Mouse (Mus musculus) heart, adult 2 months (tissue): ENCODE results near the gene Nupr1.

Experiments
- CTCF ChIP-seq: fragments of 200-600 bp; IDR thresholded peaks from 2 replicates; pipeline ENCODE4 v1.8.1; 2022; ENCODE audit warnings: antibody characterized with exemption, mild to moderate bottlenecking, moderate library complexity
- EP300 ChIP-seq: fragments of 200-500 bp; IDR thresholded peaks from 2 replicates; pipeline ENCODE4 v1.6.1; 2011; ENCODE audit warnings: low read depth, low read length, control low read depth; ENCODE audit not compliant: insufficient read depth
- POLR2A ChIP-seq: fragments of 200-500 bp; IDR thresholded peaks from 2 replicates; pipeline ENCODE4 v1.6.1; 2011; ENCODE audit warnings: mild to moderate bottlenecking, low read depth, low read length, control low read depth; ENCODE audit not compliant: insufficient read depth

- no peak for TF ChIP-seq POLR2A
- no peak for TF ChIP-seq EP300
- no peak for TF ChIP-seq CTCF
Observed at GRCm38 (mm10) chr7:126623381-126623780, 7.3 kb downstream of the Nupr1 start.
